Mouse (Mus musculus) embryonic stem cell, embryonic (primary cell): ENCODE results near the gene 1110025L11Rik.
"Not testable (repeated sequence)": the region's sequence is repeated elsewhere in the genome, so short reads cannot be mapped to it uniquely, and the experiment has no call there.

Experiments used
- CTCF ChIA-PET, 4 experiments: fragments of 300-600 bp in 2 of 4; fragments of 350-600 bp in 2 of 4; sonication (Branson Sonifier 250); formaldehyde crosslinking; loops; one replicate each; lab custom pipeline; 2022; ENCODE audit warnings: inconsistent platforms in 2 of 4; lab: Charles Lee
- POLR2A ChIA-PET, 4 experiments: fragments of 300-600 bp in 2 of 4; fragments of 350-600 bp in 2 of 4; sonication (Branson Sonifier 250); formaldehyde crosslinking; loops; one replicate each; lab custom pipeline; 2022; ENCODE audit warnings: antibody characterized with exemption in 4 of 4, inconsistent platforms in 1 of 4; lab: Charles Lee

The 1110025L11Rik gene

DNA sequence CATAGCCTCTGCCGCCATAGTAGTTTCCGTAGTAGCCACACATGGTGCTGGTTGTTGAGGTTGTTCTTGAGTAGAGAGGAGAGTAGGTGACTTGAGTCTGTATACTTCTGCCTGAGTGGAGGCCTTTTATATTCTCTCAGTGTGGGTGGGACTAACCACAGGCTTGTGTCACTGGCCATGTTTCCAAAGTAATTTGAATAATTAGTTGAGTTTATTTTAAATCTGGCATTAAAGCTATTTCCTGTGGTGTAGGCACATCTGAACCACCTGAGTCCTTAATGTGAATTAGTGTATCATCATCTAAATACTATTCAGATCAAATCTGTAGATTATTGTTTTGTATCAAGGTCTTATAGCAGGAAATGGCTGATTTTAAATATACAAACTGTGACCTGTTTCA is at the start of gene 1110025L11Rik:
TSS of gene 1110025L11Rik (minus strand) at position 101 of the 400 bp plus-strand sequence.
- CTCF ChIA-PET, POLR2A ChIA-PET: not testable (repeated sequence)

DNA sequence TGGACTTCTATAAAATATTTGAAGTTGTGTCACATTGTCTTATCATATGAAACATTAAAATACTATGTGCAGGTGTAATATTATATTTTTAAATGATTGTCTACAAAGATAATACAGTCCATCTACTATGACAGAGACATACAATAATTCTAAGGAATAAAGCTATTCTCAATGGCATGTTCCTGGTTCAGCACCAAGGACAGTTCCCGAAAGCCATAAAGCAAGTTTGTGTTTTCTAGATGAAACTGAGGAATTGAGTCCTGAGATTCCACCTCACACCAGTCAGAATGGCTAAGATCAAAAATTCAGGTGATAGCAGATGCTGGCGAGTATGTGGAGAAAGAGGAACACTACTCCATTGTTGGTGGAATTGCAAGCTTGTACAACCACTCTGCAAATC is 7.2 kb upstream of the 1110025L11Rik start:
- CTCF ChIA-PET = not testable (repeated sequence)
- POLR2A ChIA-PET = interaction anchor here in 1 of 4 experiments (0.5 kb wide), 1 partner anchor 324 kb away, joined by 3 read pairs; no protein-coding TSS in a partner anchor

DNA sequence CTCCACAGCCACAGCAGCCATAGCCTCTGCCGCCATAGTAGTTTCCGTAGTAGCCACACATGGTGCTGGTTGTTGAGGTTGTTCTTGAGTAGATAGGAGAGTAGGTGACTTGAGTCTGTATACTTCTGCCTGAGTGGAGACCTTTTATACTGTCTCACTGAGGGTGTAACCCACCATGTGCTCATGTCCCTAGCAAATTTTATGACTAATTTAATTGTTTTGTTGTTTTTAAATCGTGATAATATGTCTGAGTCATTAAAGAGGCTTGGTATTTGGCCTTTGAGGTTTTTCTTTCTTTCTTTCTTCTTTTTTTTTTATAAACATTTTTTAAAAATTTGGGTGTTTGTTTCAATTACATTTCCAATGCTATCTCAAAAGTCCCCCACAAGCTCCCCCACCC is 16.0 kb downstream of the 1110025L11Rik start, which contains the start of gene Krtap6-5:
TSS of gene Krtap6-5 (minus strand) at position 101 of the 400 bp plus-strand sequence.
- ChIA-PET CTCF (no interaction called here), POLR2A (no interaction called here)

DNA sequence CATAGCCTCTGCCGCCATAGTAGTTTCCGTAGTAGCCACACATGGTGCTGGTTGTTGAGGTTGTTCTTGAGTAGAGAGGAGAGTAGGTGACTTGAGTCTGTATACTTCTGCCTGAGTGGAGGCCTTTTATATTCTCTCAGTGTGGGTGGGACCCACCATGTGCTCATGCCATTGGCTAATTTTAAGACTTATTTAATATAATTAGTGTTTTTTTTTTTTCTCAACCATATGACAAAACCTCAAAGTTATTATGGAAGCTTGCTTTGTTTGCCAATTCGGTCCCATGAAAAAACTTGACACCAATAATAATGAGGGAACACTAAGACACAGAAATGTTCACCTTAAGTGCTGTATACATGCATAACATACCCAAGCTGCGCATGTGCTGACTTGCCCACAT is 22.4 kb downstream of the 1110025L11Rik start, which contains the start of gene Gm10228:
TSS of gene Gm10228 (minus strand) at position 101 of the 400 bp plus-strand sequence.
- CTCF ChIA-PET, POLR2A ChIA-PET: not testable (repeated sequence)

DNA sequence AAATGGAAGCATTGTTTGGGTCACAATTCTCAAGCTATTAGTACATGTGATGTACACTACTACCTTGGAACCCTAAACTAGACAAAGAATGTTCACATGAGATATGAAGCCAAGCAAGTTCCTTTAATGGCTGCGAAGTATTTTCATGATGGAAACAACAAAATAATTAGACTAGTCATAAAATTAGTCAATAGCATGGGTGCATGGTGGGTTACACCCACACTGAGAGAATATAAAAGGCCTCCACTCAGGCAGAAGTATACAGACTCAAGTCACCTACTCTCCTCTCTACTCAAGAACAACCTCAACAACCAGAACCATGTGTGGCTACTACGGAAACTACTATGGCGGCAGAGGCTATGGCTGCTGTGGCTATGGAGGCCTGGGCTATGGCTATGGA is 32.4 kb downstream of the 1110025L11Rik start, which contains the start of gene Krtap6-1:
TSS of gene Krtap6-1 (plus strand) at position 301 of the 400 bp plus-strand sequence.
- CTCF ChIA-PET, POLR2A ChIA-PET: not testable (repeated sequence)

DNA sequence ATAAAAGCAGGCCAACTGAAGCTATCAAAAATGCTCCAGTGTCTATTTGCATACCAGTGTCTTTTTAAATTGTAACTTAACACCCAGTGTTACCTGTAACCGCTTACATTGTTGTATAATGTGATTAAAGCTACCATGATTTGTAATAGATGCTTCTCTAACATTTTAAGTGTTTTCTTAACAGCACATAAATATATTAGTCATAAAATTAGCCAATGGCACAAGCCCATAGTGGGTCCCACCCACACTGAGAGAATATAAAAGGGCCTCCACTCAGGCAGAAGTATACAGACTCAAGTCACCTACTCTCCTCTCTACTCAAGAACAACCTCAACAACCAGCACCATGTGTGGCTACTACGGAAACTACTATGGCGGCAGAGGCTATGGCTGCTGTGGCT is 48.8 kb downstream of the 1110025L11Rik start, which contains the start of gene Gm10229:
TSS of gene Gm10229 (plus strand) at position 301 of the 400 bp plus-strand sequence.
- CTCF ChIA-PET, POLR2A ChIA-PET: not testable (repeated sequence)

DNA sequence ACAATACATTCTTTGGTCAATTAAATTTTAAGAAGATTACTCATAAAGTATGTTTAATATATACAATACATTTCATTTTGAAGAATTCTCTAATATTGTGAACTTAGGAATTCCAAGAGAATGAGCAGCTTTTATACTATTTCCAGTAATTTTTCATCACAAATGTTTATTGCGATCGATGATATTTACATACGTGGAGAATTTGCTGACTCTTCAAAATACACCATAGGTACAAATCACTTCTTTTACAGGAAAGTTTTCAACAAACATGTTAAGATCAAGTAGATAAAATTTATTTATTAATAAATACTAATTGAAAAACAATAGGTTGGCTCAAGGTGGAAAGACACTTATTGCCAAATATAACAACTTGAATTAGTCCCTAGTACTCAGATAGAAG is 49.8 kb downstream of the 1110025L11Rik start:
- POLR2A ChIA-PET = no interaction called here
- CTCF ChIA-PET = no interaction called here
